Mouse (Mus musculus): ENCODE data around the gene Psmc4.

Psmc4 gene

DNA sequence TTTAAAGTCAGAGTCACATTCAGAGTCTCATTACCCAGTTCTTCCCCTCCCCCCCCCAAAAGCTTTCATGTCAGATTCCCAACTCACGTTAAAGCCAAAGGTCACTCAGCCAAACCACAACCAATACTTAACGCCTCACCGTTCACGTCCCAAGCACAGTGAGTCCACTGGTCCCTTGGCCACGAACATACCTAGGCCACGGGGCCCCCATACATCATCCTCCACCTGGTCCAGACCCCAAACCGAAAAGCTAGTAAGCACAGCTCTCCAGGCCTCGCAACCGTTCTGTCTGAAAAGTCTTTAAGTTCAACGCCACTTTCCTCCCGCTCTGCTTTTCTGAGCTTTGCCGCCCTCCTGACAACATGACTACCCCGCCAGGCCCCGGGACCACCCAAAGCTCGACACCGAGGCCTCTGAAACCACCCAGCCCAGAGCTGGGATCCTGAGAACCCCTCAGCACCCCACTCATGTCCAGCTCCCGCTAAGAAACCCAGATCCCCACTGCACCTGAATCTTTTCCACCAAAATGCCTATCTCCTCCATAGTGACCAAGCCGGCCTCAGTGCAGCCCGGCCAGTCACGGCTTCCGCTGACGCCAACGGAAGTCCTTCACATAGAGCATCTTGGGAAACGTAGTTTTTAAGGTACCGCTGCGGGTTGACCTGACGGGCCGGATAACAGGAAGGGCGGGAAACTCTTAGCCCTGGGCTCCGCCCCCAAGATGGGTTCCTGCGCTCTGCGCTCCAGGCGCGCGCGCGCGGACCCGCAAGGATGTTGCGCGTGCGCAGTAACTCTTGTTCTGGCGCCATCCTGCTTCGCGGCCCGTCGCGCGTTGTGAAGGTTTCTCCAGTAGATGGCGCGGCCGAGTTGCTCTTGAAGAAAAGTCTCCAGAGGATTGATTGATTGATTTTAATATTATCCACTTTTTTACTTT is at the start of gene Psmc4:
Gene Psmc4 (minus strand): TSS at position 626 of the 934 bp plus-strand sequence.
- peak; percentile 97 for DNase-seq

DNA sequence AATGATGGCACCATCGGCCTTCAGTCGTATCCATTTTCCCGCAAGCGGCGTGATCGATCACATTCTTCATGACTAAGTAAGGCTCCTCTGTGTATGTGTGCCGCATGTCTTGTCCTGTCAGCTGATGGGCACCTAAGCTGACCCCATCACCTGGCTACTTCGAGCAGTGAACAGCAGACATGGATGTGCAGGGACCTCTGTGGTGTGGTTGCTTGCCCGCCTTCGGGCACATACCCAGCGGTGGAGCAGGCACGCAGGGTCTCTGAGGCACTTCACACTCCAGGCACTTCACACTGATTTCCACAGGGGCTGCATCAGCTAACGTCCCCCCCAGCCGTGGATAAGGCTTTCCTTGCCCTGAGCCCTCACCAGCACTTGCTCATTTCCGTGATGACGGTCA is 49.2 kb upstream of the Psmc4 start:
- no peak for DNase-seq

DNA sequence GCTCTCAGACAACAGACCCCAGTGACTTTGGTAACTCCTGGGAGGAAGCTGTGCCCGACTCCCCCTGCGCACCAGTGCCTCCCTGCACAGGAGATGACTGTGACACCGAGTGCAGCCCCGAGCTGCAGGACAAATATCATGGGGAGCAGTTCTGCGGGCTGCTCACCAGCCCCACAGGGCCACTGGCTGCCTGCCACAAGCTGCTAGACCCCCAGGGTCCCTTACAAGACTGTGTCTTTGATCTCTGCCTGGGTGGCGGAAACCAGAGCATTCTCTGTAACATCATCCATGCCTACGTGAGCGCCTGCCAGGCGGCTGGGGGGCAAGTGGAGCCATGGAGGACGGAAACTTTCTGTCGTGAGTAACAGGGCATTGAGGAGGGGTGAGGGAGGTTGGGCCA is 43.6 kb upstream of the Psmc4 start:
- no peak for DNase-seq

DNA sequence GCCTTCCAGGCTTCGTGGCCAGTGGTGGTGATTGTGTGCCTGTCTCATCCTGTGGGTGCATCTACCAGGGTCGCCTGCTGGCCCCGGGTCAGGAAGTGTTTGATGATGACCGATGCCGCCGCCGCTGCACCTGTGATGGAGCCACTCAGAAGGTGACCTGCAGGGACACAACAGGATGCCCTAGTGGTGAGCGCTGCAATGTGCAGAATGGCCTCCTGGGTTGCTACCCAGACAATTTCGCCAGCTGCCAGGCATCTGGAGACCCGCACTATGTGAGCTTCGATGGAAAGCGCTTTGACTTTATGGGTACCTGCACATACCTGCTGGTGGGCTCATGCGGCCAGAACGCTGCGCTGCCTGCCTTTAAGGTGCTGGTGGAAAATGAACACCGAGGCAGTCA is 36.3 kb upstream of the Psmc4 start:
- DNase-seq, result no peak

DNA sequence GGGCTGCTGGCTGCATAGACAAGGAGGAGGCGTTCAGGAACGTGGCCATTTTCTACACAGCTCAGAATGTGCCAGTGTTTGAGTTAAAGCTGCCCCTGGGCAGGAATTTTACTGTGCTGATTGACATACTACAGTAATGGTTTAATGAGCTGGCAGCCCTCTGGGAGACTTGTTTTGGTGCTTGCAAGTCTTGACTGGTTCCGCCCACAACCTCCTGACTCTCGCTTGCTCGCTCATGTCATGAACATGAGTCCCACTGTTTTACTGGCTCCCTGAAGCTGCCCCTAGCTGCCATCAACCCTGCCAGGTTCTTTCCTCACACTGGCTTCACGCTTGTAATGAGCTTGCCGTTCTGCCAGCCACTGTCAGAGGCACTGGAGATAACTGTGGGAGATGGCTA is 34.3 kb upstream of the Psmc4 start:
- DNase-seq, result peak; percentile 17

DNA sequence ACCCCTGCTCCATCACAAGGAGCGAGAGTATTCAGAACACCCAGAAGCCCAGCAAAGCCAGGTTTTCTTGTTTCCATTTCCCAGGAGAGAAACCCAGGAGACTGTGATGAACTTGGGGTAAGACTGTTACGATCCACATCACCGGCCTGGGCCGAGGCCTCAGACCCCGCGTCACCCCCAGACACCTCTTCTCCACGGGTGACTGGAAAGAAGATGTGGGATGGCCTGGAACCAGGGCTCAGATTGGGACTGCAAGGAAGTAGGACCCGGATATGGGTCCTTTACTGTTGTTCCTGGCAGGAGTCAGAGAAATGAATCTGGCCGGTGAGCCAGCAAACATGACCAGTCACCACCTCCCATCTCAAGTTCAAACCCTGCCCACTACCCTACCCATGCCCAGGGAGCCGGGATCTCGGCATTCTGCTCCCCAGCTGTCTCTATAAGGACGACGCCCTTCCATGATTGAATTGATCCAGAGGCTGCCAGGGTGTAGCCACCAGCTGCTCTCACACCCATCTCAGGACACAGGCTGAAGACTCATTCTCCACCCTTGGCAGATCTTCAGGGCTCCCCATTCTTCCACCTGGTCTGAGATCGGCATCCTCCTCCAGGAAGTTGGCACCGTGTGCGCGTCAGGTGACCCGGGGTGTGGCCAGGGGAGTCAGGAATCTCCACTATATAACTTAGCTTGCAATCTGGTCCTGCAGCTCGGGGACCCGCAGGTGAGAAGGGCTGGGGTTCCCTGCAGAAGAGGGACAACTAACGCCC is 20.8 kb upstream of the Psmc4 start, which contains the start of gene Fcgbp:
Gene Fcgbp (plus strand): TSS at position 706 of the 768 bp plus-strand sequence.
- DNase-seq, result no peak

DNA sequence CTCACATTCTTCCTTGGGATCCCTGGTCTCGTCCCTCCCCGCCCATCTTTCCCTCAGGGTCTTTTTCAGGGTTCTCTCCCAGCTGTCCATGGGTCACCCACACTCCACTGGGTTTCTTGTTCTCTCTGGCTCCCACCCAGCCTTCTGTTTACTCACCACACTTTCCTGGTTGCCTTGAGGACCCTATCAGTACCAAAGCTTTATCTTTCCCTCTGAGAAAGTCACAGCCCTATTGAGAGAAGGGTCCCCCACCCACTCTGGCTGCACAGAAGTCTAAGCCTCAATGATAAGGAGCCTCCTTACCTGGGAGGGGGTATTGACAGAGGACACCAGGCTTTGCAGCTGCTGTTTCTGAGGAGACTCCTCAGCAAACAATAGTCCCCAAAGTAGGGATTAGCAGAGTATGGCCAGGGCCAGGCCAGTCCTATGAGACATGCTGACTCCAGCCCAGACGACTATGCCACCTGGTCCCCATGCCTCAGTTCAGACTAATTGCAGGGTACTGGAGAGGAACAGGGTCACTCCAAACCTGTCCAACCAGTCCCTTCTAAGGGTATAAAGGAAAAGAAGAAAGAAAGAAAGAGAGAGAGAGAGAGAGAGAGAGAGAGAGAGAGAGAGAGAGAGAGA is 19.8 kb upstream of the Psmc4 start:
- DNase-seq, result no peak

DNA sequence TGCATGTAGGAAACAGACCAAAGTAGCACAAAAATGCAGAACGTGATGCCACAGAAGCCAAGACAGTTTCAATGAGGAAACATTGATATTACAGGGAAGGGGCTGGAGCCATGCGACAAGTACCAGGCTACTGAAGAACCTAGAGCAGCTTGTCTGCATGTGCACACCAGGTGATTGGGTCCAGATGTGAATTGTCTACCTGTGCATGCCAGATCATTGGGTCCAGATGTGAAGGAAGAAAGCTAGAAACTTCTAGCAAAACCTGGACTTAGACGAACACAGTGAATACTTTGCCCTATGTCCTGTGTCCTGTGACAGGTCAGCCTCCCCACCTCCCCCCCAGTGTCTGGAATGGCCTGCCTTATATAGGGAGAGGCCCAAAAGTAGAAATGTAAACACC is 18.8 kb upstream of the Psmc4 start:
- no peak for DNase-seq

DNA sequence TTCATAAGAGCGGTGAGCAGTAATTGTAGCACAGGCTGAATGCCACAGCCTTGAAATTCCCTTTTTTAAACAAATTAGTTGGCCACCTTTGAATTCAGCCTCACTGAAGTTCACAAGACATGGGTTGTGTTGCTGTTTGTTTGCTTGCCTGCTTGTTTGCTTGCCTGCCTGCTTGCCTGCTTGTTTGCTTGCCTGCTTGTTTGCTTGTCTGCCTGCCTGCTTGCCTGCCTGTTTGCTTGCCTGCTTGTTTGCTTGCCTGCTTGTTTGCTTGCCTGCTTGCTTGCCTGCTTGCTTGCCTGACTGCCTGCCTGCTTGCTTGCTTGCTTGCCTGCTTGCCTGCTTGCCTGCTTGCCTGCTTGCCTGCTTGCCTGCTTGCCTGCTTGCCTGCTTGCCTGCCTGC is 10.1 kb upstream of the Psmc4 start:
- DNase-seq, result no peak

DNA sequence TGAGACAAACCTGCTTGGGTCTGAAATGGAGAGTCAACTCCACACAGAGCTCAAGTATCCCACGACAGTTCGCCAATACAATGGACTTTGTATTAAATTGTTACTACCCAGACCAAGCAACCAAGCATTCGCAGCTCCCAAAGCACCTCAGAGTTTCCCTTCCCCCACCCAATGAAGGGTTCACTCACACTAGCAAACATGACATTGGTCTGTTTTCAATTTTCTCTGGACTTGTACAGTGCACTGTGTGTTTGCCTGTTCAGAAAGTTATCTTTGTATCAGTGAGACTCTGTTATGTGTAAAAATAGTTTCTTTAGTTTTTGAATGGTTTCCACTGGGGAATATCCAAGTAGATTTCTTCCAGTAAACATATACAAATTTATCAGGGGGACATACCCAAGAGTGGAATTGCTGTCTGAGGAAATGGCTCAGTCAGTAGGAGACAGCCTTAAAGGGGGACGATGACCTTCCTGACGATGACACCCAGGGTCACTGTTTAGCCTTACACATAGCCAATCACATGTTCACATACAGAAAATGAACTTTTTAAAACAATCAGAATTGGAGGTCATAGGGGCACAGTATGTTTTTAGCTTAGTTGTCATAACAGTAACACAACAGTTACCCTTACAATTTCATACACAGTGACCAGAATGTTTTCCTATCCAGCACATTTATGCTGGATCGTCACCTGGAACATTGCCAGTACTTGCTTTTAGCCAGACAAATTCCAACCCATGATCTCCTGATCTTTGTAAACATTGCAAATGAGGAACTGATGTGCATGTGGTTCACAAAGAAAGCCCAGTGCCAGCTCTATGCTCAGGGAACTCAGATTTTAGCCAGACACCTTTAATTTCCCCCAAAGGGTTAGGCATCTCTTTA is 3.4 kb upstream of the Psmc4 start:
- no peak for DNase-seq

DNA sequence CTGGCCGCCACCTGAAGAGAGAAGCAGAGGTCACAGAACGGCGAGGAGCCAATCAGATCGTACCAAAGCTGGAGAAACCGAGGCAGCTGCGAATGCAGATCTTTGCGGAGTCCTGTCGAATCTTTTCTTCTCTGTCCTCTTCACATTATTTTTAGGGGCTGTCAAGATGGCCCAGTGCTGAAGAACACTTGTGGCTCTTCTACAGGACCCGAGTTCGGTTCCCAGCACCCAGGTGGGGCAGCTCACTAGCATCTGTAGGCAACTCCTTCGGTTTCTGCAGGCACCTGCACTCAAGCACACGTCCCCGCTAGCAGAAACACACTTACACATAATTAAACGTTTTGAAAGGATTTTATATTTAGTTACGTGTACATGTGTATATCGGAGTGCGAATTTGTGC is 683 bp upstream of the Psmc4 start:
- DNase-seq, result no peak

DNA sequence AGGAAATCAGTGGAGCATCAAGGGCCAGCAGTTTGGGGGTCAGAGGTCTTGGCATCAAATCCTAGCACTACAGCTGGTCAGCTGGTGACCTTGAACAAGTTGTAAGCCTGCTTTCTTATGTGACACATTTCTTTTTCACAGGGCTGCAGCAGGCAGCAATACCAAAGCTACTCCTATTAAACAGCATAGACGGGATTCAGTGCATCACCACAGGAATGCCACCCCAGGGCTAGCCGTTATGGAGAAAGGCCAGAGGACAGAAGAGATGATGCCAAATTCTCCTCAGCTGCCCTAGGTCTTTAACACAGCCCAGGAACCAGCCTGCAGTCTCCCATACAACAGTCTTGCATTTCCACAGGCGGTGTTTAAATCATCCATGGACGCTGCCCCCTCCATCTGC is 5.4 kb downstream of the Psmc4 start:
- DNase-seq, result no peak

DNA sequence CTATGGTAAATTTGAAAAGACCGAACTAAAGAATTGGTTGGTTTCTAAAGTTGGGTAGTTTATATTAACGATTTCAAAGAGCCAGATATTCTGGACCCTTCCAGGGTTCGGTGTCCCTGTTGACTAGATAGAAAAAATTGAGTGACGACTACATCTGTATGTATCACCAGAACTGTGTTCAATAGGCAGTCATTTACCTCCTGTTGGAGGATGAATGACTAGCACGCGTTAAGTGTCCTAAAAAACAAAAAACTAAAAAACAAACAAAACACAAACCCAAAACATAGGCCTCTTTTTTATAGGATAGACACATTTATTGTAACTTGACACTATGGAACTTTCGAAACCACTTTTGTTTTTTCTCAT is 35.5 kb downstream of the Psmc4 start:
- no peak for DNase-seq

DNA sequence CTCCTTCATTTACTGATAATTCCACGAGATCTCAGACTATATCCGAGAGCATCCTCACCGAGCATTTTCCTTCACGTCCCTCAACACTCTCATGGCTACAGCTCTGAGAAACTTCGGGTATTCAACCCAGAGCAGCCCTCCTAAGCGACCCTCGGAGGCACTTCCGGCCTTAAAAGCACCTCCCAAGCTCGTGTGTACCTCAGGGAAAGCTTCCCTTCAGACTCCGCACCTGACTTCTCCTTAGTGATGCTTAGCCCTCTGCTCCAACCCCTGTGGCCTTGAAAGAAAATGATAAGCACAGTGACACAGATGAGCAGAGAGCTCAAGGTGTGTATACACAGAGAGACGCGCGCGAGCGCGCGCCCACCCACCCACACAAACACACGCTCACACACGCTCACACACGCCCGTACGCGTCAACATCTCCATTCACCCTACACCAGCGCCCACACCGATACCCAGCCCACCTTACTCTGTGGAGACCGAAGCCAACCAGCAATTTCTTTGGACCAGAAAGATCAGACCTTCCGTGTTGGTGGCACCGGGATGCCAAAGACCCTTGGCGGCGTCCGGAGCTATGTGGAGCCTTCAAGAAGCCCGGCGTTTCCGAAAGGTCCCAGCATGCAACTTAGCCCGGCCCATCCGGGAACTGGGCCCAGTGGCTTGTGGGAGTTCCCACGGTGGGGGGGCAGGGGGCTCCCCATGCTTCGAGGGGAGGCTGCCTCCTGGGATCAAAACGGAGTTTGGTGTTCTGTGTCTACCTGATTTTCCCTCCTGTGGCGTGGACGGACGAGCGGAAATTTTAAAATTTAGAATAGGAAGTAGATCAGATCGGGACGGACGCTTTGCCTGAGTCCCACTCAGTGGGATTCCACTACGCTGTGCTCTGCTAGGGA is 36.1 kb downstream of the Psmc4 start, which contains the start of gene Zfp850:
Gene Zfp850 (minus strand): TSS at position 567 of the 896 bp plus-strand sequence.
- DNase-seq, result peak; percentile 76

DNA sequence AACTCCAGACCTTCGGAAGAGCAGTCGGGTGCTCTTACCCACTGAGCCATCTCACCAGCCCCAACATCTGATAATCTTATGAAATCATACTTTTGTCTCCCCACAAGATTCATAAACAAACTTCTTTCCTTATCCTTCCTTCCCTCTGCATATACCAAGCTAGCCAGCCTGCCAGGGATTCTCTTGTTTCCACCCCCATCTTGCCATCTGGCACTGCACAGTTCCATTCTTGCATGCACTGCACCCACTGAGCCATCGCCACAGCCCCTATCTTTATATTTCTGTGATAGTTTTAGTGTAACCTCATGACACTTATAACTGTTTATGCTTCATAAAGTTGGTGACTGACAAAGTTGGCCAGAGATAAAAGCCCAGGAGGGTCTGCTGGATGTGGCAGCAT is 39.6 kb downstream of the Psmc4 start:
- no peak for DNase-seq

All from kidney, adult 18-20 months (tissue).